Mouse (Mus musculus) kidney, embryonic 14.5 days (tissue): ENCODE data around the gene Fkbp7. TPM values are rescaled to one million over a fixed set of nuclear protein-coding genes. Genes with fewer than 3 reads are reported as not detected.
A peak's percentile ranks its signal among the peaks of the same experiment; 100 is the strongest.

Experiments used
- ATAC-seq: fragments of 200-750 bp; cut with Nextera tagmentation; 2 replicates; pipeline ENCODE4 v1.8.0; 2017; ENCODE audit warnings: moderate number of reproducible peaks, mild to moderate bottlenecking, moderate TSS enrichment, moderate library complexity; ENCODE audit not compliant: low FRiP score, low TSS enrichment
- H3K27ac ChIP-seq: fragments of 300-500 bp; sonication (generic); 2 replicates; pipeline ENCODE4 v1.5.1; 2014; ENCODE audit warnings: low read depth, mild to moderate bottlenecking, low read length, moderate library complexity, mixed read lengths
- H3K27me3 ChIP-seq: fragments of 300-500 bp; sonication (generic); 2 replicates; pipeline ENCODE4 v1.6.1; 2014; ENCODE audit warnings: mild to moderate bottlenecking, low read length; ENCODE audit not compliant: control insufficient read depth, insufficient read depth
- H3K36me3 ChIP-seq: fragments of 300-500 bp; sonication (generic); 2 replicates; pipeline ENCODE4 v1.6.1; 2014; ENCODE audit warnings: low read length, mixed read lengths; ENCODE audit not compliant: control insufficient read depth, insufficient read depth
- H3K4me1 ChIP-seq: fragments of 300-500 bp; sonication (generic); 2 replicates; pipeline ENCODE4 v1.6.1; 2014; ENCODE audit warnings: low read length, mixed read lengths; ENCODE audit not compliant: control insufficient read depth, insufficient read depth
- H3K4me2 ChIP-seq: fragments of 300-500 bp; sonication (generic); replicated peaks from 2 replicates; pipeline ENCODE4 v1.6.1; 2014; ENCODE audit warnings: low read depth, mild to moderate bottlenecking, low read length
- H3K4me3 ChIP-seq: fragments of 300-500 bp; sonication (generic); 2 replicates; pipeline ENCODE4 v1.5.1; 2014; ENCODE audit warnings: mild to moderate bottlenecking, low read length
- H3K9ac ChIP-seq: fragments of 300-500 bp; sonication (generic); 2 replicates; pipeline ENCODE4 v1.6.1; 2014; ENCODE audit warnings: low read depth, mild to moderate bottlenecking, low read length, moderate library complexity
- H3K9me3 ChIP-seq: fragments of 300-500 bp; sonication (generic); 2 replicates; pipeline ENCODE4 v1.6.1; 2016; ENCODE audit warnings: low read length; ENCODE audit not compliant: control insufficient read depth
- WGBS: fragments of 180-500 bp; shearing (Covaris S2); extraction: QIAGEN DNeasy Blood & Tissue Kit; methylation state at CpG from one replicate; pipeline ENCODE4 v1.1.7; 2014; 5-methylcytosine and 5-hydroxymethylcytosine counted together
- polyA plus RNA-seq: library from polyadenylated mRNA; unstranded; fragments of >200 nt; fragmentation: Nextera tagmentation; extraction: Ambion mirVana; gene quantifications from 2 replicates; pipeline ENCODE4 v1.2.1, GENCODE M21; 2014

Gene Fkbp7
- polyA plus RNA-seq, 1 experiment from 2014 or later, result 57.5 TPM

DNA sequence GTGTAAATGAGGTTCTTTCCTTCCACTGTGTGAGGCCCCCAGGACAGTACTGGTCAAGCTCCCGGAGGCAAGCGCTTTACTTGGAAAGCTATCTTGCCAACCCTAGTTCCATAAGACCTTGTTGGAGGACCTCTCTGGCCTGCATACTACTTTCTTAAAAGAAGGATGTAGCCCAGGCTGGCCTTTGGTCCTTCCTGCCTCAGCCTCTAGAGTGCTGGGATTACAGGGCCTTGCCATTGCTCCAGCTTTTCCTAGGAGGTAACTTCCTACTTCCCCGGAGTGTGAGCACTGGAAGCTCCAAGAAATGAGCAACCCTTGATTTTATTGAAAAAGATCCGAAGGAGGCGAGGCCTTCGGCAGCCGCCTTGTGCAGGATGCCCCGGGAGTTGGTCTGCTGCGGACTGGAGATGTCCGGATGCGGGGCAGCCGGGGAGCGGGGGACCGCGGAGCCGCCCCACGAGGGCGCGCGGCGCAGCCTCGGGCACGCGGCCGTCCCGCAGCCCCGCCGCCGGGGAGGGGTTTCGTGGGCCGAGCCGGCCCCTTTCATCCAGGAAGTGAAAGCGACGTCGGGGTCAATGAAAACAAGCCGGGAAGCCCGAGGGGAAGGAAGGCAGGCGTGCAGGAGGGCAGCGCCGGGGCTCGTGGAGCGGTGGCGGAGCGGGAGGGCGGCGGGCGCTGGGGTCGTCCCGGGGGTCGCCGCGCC, 2.0 kb upstream of the Fkbp7 start, which contains the start of gene Plekha3:
TSS of gene Plekha3 (plus strand) at position 557 of the 703 bp plus-strand sequence.
- Histone ChIP-seq H3K4me2 (peak within 1 kb of the TSS; percentile 67), H3K36me3 (peaks cover 4% of the 10 kb centered on the region; the same call in 1 of the 2 replicates), H3K4me3 (peak within 1 kb of the TSS; percentile 88), H3K27me3 (no peaks in the 10 kb centered on the region), H3K9me3 (no peaks in the 10 kb centered on the region), H3K4me1 (peaks cover 21% of the 10 kb centered on the region; the same call in 1 of the 2 replicates), H3K9ac (peak within 1 kb of the TSS; percentile 91), H3K27ac (peak within 1 kb of the TSS; percentile 85; the same call in 1 of the 2 replicates)
- WGBS, result 4% methylated on average over 49 of the region's 52 CpGs
- ATAC-seq, result peak; percentile 85

- H3K9ac ChIP-seq, result no peak overlapping the region
- ATAC-seq, result no peak
- H3K4me2 ChIP-seq, result peak overlapping the region; percentile 62
- WGBS, result 46% methylated on average over 7 of the region's 7 CpGs
- H3K4me1 ChIP-seq, result peaks cover 21% of the 10 kb centered on the region; the same call in 1 of the 2 replicates
- peak overlapping the region; percentile 54 for H3K4me3 ChIP-seq
- peak overlapping the region; percentile 76; the same call in 1 of the 2 replicates for H3K27ac ChIP-seq
- no peaks in the 10 kb centered on the region for H3K27me3 ChIP-seq
- peaks cover 2% of the 10 kb centered on the region; the same call in 1 of the 2 replicates for H3K36me3 ChIP-seq
- H3K9me3 ChIP-seq, result no peaks in the 10 kb centered on the region
These were observed 661 bp upstream of the Fkbp7 start for GRCm38 (mm10) chr2:76673472-76674081.

GRCm38 (mm10) chr2:76672134-76672745, 676 bp downstream of the Fkbp7 start:
- Histone ChIP-seq H3K4me1 (peaks cover 18% of the 10 kb centered on the region; the same call in 1 of the 2 replicates), H3K27me3 (no peaks in the 10 kb centered on the region), H3K9me3 (no peaks in the 10 kb centered on the region), H3K4me3 (peak overlapping the region; percentile 54), H3K4me2 (peak overlapping the region; percentile 62), H3K36me3 (0 out of 2 replicates have a peak, but pooled peaks cover 3% of the 10 kb centered on the region), H3K27ac (peak overlapping the region; percentile 76), H3K9ac (peak overlapping the region; percentile 52)
- 21% methylated on average over 9 of the region's 9 CpGs for WGBS
- ATAC-seq, result no peak

DNA sequence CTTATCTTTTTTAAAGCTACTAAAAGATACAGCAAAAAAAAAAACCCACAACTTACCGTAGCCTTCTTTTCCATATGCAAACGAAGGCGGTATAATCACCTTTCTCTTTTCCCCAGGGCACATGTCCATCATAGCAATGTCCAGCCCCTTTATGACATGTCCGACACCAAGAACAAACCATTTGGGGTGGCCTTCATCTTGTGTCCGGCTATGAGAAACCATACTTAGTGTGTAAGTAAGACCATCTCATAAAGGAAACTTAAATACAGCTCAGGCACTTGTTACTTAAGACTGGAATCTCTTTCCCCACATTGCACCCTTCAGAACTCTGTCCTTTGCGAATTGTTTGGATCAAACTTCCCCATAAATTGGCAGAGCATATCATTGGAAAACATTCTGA, 1.3 kb downstream of the Fkbp7 start:
- Histone ChIP-seq H3K4me2 (peak overlapping the region; percentile 62), H3K9me3 (no peaks in the 10 kb centered on the region), H3K27ac (no peak overlapping the region), H3K36me3 (0 out of 2 replicates have a peak, but pooled peaks cover 6% of the 10 kb centered on the region), H3K4me3 (peak overlapping the region; percentile 54), H3K27me3 (no peaks in the 10 kb centered on the region), H3K9ac (peak overlapping the region; percentile 52; the same call in 1 of the 2 replicates), H3K4me1 (peaks cover 15% of the 10 kb centered on the region; the same call in 1 of the 2 replicates)
- WGBS, result 83% methylated on average over 6 of the region's 6 CpGs
- no peak for ATAC-seq

DNA sequence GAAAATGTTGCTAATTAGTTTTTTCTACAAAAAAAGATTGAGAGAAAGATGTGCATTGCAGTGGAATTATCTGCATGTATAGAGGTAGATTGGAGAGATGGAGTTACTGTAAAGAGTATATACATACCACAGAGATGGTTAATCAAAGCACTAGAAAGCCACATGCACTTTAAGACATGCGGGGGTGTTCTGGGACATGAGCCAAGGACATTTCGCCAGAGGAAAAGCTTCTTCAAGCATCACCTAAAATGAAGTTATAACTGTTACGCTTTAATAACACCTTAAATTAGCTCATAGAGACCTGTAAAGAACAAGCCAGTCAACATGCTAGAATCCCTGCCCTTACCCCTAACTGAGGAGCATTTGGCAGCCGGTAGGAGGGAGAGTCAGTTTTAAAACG, 5.7 kb downstream of the Fkbp7 start:
- H3K4me2 ChIP-seq, result no peak overlapping the region
- H3K36me3 ChIP-seq, result peaks cover 33% of the 10 kb centered on the region
- H3K9me3 ChIP-seq, result no peaks in the 10 kb centered on the region
- no peak overlapping the region for H3K27ac ChIP-seq
- H3K9ac ChIP-seq, result no peak overlapping the region
- H3K4me3 ChIP-seq, result no peak overlapping the region
- H3K27me3 ChIP-seq, result no peaks in the 10 kb centered on the region
- WGBS, result 83% methylated on average over 5 of the region's 5 CpGs
- ATAC-seq, result no peak
- peaks cover 7% of the 10 kb centered on the region; the same call in 1 of the 2 replicates for H3K4me1 ChIP-seq

- H3K9ac ChIP-seq, result no peak overlapping the region
- no peaks in the 10 kb centered on the region for H3K4me1 ChIP-seq
- 96% methylated on average over 7 of the region's 7 CpGs for WGBS
- H3K4me3 ChIP-seq, result no peak overlapping the region
- no peaks in the 10 kb centered on the region for H3K9me3 ChIP-seq
- no peak overlapping the region for H3K27ac ChIP-seq
- no peaks in the 10 kb centered on the region for H3K27me3 ChIP-seq
- peaks cover 37% of the 10 kb centered on the region for H3K36me3 ChIP-seq
- H3K4me2 ChIP-seq, result no peak overlapping the region
- no peak for ATAC-seq
These were observed 7.4 kb downstream of the Fkbp7 start for GRCm38 (mm10) chr2:76665531-76665930.

GRCm38 (mm10) chr2:76659419-76659818, 13.5 kb downstream of the Fkbp7 start:
- no peak for ATAC-seq
- Histone ChIP-seq H3K9ac (no peak overlapping the region), H3K36me3 (peaks cover 20% of the 10 kb centered on the region), H3K4me1 (no peaks in the 10 kb centered on the region), H3K27ac (no peak overlapping the region), H3K9me3 (no peaks in the 10 kb centered on the region), H3K27me3 (no peaks in the 10 kb centered on the region), H3K4me3 (no peak overlapping the region), H3K4me2 (no peak overlapping the region)
- WGBS, result 63% methylated on average over 6 of the region's 8 CpGs

DNA sequence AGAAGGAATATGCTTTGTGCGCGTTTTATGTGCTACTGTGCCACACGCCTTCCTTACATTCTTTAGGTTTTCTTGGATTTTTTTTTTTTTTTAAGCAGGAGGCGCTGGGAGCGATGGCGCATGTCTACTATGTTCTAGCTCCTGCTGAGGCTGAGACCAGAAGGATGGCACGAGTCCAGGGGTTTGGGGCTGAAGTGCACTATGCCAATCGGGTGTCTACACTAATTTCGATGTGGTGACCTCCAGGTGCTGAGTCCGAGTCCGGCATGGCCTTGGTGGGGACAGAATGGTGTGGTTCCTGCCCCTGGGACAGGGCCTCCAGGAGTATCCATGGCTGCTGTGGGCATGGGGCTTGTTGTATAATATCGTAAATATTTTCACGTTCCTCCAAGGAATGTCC, 14.4 kb downstream of the Fkbp7 start:
- Histone ChIP-seq H3K4me1 (no peaks in the 10 kb centered on the region), H3K4me2 (no peak overlapping the region), H3K27ac (no peak overlapping the region), H3K27me3 (no peaks in the 10 kb centered on the region), H3K9ac (no peak overlapping the region), H3K36me3 (peaks cover 13% of the 10 kb centered on the region; the same call in 1 of the 2 replicates), H3K4me3 (no peak overlapping the region), H3K9me3 (no peaks in the 10 kb centered on the region)
- WGBS, result 79% methylated on average over 13 of the region's 13 CpGs
- ATAC-seq, result no peak
